Mouse (Mus musculus): ENCODE measurements at regions not wholly inside any gene's neighbourhood (a gene's known extent, or its start where the extent isn't known, plus 50 kb on each side); places are given as distances from the start of the nearest gene placed in this dataset.

- no peak overlapping the region for H3K4me2 ChIP-seq
- 49% methylated on average over 11 of the region's 11 CpGs for WGBS (ENCODE audit: insufficient replicate concordance)
- H3K27ac ChIP-seq (replicated peaks), result no peak overlapping the region
- H3K27me3 ChIP-seq, result no peaks in the 10 kb centered on the region
- ATAC-seq (ENCODE audit: insufficient read depth), result no peak
- H3K4me3 ChIP-seq (replicated peaks), result no peak overlapping the region
- H3K36me3 ChIP-seq (replicated peaks), result no peaks in the 10 kb centered on the region
- H3K4me1 ChIP-seq (replicated peaks), result no peaks in the 10 kb centered on the region
- H3K9me3 ChIP-seq (replicated peaks), result no peaks in the 10 kb centered on the region
- no peak overlapping the region for H3K9ac ChIP-seq
These were observed 365.9 kb downstream of the Tns1 start for GRCm38 (mm10) chr1:73758110-73759061.

- Histone ChIP-seq H3K27me3 (no peaks in the 10 kb centered on the region), H3K4me3 (replicated peaks) (no peak overlapping the region), H3K27ac (replicated peaks) (no peak overlapping the region), H3K9ac (no peak overlapping the region), H3K4me1 (replicated peaks) (no peaks in the 10 kb centered on the region), H3K4me2 (no peak overlapping the region), H3K36me3 (replicated peaks) (no peaks in the 10 kb centered on the region), H3K9me3 (replicated peaks) (no peaks in the 10 kb centered on the region)
- no peak for ATAC-seq (ENCODE audit: insufficient read depth)
- 45% methylated on average over 5 of the region's 5 CpGs for WGBS (ENCODE audit: insufficient replicate concordance)
These were observed 368.5 kb downstream of the Tns1 start for GRCm38 (mm10) chr1:73755791-73756190.

- Histone ChIP-seq H3K9me3 (replicated peaks) (no peaks in the 10 kb centered on the region), H3K4me3 (replicated peaks) (no peak overlapping the region), H3K27ac (replicated peaks) (no peak overlapping the region), H3K4me1 (replicated peaks) (no peaks in the 10 kb centered on the region), H3K27me3 (no peaks in the 10 kb centered on the region), H3K4me2 (no peak overlapping the region), H3K9ac (no peak overlapping the region), H3K36me3 (replicated peaks) (no peaks in the 10 kb centered on the region)
- ATAC-seq (ENCODE audit: insufficient read depth), result no peak
- WGBS (ENCODE audit: insufficient replicate concordance), result 44% methylated on average over 2 of the region's 2 CpGs
These were observed 369.3 kb downstream of the Tns1 start for GRCm38 (mm10) chr1:73754928-73755327.

GRCm38 (mm10) chr1:73753157-73753556 lies 371.1 kb downstream of the Tns1 start:
- H3K9ac ChIP-seq, result no peak overlapping the region
- no peak for ATAC-seq (ENCODE audit: insufficient read depth)
- no peaks in the 10 kb centered on the region for H3K27me3 ChIP-seq
- no peak overlapping the region for H3K27ac ChIP-seq (replicated peaks)
- no peaks in the 10 kb centered on the region for H3K9me3 ChIP-seq (replicated peaks)
- H3K4me3 ChIP-seq (replicated peaks), result no peak overlapping the region
- WGBS (ENCODE audit: insufficient replicate concordance), result 28% methylated on average over 2 of the region's 2 CpGs
- no peaks in the 10 kb centered on the region for H3K36me3 ChIP-seq (replicated peaks)
- H3K4me1 ChIP-seq (replicated peaks), result no peaks in the 10 kb centered on the region
- no peak overlapping the region for H3K4me2 ChIP-seq

- Histone ChIP-seq H3K27ac (replicated peaks) (no peak overlapping the region), H3K4me1 (replicated peaks) (no peaks in the 10 kb centered on the region), H3K27me3 (no peaks in the 10 kb centered on the region), H3K4me2 (no peak overlapping the region), H3K36me3 (replicated peaks) (no peaks in the 10 kb centered on the region), H3K9ac (no peak overlapping the region), H3K4me3 (replicated peaks) (no peak overlapping the region), H3K9me3 (replicated peaks) (no peaks in the 10 kb centered on the region)
- ATAC-seq (ENCODE audit: insufficient read depth), result no peak
These were observed 375.5 kb downstream of the Tns1 start for GRCm38 (mm10) chr1:73748702-73749101.

- 73% methylated on average over 4 of the region's 4 CpGs for WGBS (ENCODE audit: insufficient replicate concordance)
- Histone ChIP-seq H3K27me3 (no peaks in the 10 kb centered on the region), H3K9ac (no peak overlapping the region), H3K4me2 (no peak overlapping the region), H3K36me3 (replicated peaks) (no peaks in the 10 kb centered on the region), H3K4me3 (replicated peaks) (no peak overlapping the region), H3K27ac (replicated peaks) (no peak overlapping the region), H3K4me1 (replicated peaks) (no peaks in the 10 kb centered on the region), H3K9me3 (replicated peaks) (no peaks in the 10 kb centered on the region)
- ATAC-seq (ENCODE audit: insufficient read depth), result no peak
These were observed 379.6 kb downstream of the Tns1 start for GRCm38 (mm10) chr1:73744555-73745234.

- Histone ChIP-seq H3K9ac (no peak overlapping the region), H3K27me3 (no peaks in the 10 kb centered on the region), H3K36me3 (replicated peaks) (no peaks in the 10 kb centered on the region), H3K27ac (replicated peaks) (no peak overlapping the region), H3K9me3 (replicated peaks) (no peaks in the 10 kb centered on the region), H3K4me3 (replicated peaks) (no peak overlapping the region), H3K4me2 (no peak overlapping the region), H3K4me1 (replicated peaks) (no peaks in the 10 kb centered on the region)
- WGBS (ENCODE audit: insufficient replicate concordance), result 29% methylated on average over 6 of the region's 6 CpGs
- no peak for ATAC-seq (ENCODE audit: insufficient read depth)
These were observed 380.3 kb downstream of the Tns1 start for GRCm38 (mm10) chr1:73743737-73744554.

- Histone ChIP-seq H3K9ac (no peak overlapping the region), H3K4me1 (replicated peaks) (no peaks in the 10 kb centered on the region), H3K27ac (replicated peaks) (no peak overlapping the region), H3K27me3 (no peaks in the 10 kb centered on the region), H3K36me3 (replicated peaks) (no peaks in the 10 kb centered on the region), H3K4me2 (no peak overlapping the region), H3K9me3 (replicated peaks) (no peaks in the 10 kb centered on the region), H3K4me3 (replicated peaks) (no peak overlapping the region)
- no peak for ATAC-seq (ENCODE audit: insufficient read depth)
These were observed 387.2 kb downstream of the Tns1 start for GRCm38 (mm10) chr1:73737083-73737482.

GRCm38 (mm10) chr1:73728377-73728776 lies 395.9 kb downstream of the Tns1 start:
- Histone ChIP-seq H3K4me1 (replicated peaks) (no peaks in the 10 kb centered on the region), H3K9me3 (replicated peaks) (no peaks in the 10 kb centered on the region), H3K9ac (no peak overlapping the region), H3K27ac (replicated peaks) (no peak overlapping the region), H3K4me2 (no peak overlapping the region), H3K27me3 (no peaks in the 10 kb centered on the region), H3K4me3 (replicated peaks) (no peak overlapping the region), H3K36me3 (replicated peaks) (no peaks in the 10 kb centered on the region)
- WGBS (ENCODE audit: insufficient replicate concordance), result 54% methylated on average over 1 of the region's 1 CpGs
- ATAC-seq (ENCODE audit: insufficient read depth), result no peak

- H3K4me3 ChIP-seq (replicated peaks), result no peak overlapping the region
- H3K27me3 ChIP-seq, result no peaks in the 10 kb centered on the region
- H3K4me1 ChIP-seq (replicated peaks), result no peaks in the 10 kb centered on the region
- H3K27ac ChIP-seq (replicated peaks), result no peak overlapping the region
- no peak overlapping the region for H3K9ac ChIP-seq
- no peaks in the 10 kb centered on the region for H3K36me3 ChIP-seq (replicated peaks)
- no peak overlapping the region for H3K4me2 ChIP-seq
- H3K9me3 ChIP-seq (replicated peaks), result no peaks in the 10 kb centered on the region
- no peak for ATAC-seq (ENCODE audit: insufficient read depth)
These were observed 396.5 kb downstream of the Tns1 start for GRCm38 (mm10) chr1:73727781-73728180.

GRCm38 (mm10) chr1:73726658-73727057 lies 397.6 kb downstream of the Tns1 start:
- no peaks in the 10 kb centered on the region for H3K9me3 ChIP-seq (replicated peaks)
- no peak overlapping the region for H3K27ac ChIP-seq (replicated peaks)
- no peaks in the 10 kb centered on the region for H3K4me1 ChIP-seq (replicated peaks)
- H3K36me3 ChIP-seq (replicated peaks), result no peaks in the 10 kb centered on the region
- 57% methylated on average over 2 of the region's 2 CpGs for WGBS (ENCODE audit: insufficient replicate concordance)
- no peaks in the 10 kb centered on the region for H3K27me3 ChIP-seq
- no peak for ATAC-seq (ENCODE audit: insufficient read depth)
- H3K4me3 ChIP-seq (replicated peaks), result no peak overlapping the region
- H3K9ac ChIP-seq, result no peak overlapping the region
- no peak overlapping the region for H3K4me2 ChIP-seq

Measured in liver, embryonic 15.5 days (tissue).